Mouse (Mus musculus) limb, embryonic 11.5 days (tissue): ENCODE results near the gene Fbxw27. TPM values are rescaled to one million over a fixed set of nuclear protein-coding genes. Genes with fewer than 3 reads are reported as not detected.

Source experiments
- polyA plus RNA-seq: library from polyadenylated mRNA; unstranded; fragments of >200 nt; fragmentation: Nextera tagmentation; extraction: Ambion mirVana; gene quantifications from 2 replicates; pipeline ENCODE4 v1.2.1, GENCODE M21; 2014

The Fbxw27 gene
- polyA plus RNA-seq, 1 experiment from 2014 or later, result not detected

Other genes starting within 250 kb of the Fbxw27 start
- gene Fbxw15, start 222.4 kb downstream of the Fbxw27 start, polyA plus RNA-seq, result not detected in 2 replicates
- not detected in 2 replicates for gene Fbxw24, start 164.6 kb downstream of the Fbxw27 start, polyA plus RNA-seq
- not detected in 2 replicates for gene Fbxw25, start 126.0 kb downstream of the Fbxw27 start, polyA plus RNA-seq
- not detected in 2 replicates for gene Fbxw18, start 88.0 kb downstream of the Fbxw27 start, polyA plus RNA-seq
- gene Fbxw26, start 44.6 kb downstream of the Fbxw27 start, polyA plus RNA-seq, result not detected in 2 replicates
- gene Spink8, start 21.6 kb upstream of the Fbxw27 start, polyA plus RNA-seq, result not detected in 2 replicates
- 84.8 and 91.5 TPM in 2 replicates for gene Nme6, start 42.1 kb upstream of the Fbxw27 start, polyA plus RNA-seq
- 0.61 TPM in 1 of 2 replicates, not detected in the other for gene Camp, start 58.9 kb upstream of the Fbxw27 start, polyA plus RNA-seq
- gene Cdc25a, start 84.9 kb upstream of the Fbxw27 start, polyA plus RNA-seq, result 42.8 and 50.2 TPM in 2 replicates
- gene Map4, start 140.8 kb upstream of the Fbxw27 start, polyA plus RNA-seq, result 38.5 and 43.6 TPM in 2 replicates